Mouse (Mus musculus) cerebral cortex, adult 2 months (tissue): ENCODE results near the gene Trmt5.

ENCODE experiments used
- WGBS: fragments of 180-500 bp; shearing (Covaris S2); methylation state at CpG from one replicate; pipeline ENCODE4 v1.1.7; 2018; 5-methylcytosine and 5-hydroxymethylcytosine counted together

The Trmt5 gene

DNA sequence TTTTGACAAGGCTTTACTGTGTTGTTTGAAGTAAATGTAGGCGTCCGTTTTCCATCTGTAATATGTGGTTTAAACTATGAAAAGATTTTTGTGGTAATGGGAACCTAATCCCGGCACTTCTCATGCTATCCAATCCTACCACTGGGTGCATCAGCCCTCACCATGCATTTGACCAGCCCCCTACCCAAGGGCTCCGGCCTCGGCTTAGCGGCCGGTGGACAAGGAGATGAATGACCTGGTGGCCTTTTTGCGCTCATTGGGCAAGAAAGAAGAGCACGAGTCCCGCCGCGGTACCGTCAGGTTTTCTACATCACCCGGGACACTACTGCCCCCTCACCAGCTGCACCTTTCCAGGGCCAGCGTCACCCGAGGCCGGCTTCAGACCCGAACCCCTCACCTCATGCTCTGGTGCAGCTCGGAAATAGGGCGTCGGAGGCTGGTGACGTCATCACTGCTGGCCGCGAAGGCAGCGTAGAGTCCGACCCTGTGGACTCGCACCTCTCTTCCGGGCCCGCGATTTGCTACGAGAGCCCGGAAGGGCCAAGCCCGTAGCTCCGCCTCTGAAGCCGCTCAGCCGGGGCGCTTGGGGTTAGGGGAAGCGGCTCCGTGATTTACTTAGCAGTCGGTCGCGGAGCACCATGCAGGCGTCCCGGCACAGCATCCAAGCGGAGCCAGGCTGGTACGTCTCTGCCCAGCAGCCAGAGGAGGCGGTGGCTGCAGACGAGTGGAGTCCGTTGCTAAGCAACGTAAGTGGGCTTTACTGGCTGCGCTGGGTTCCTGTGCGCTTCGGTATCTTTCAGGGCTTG is at the start of gene Trmt5, which contains the start of gene Slc38a6:
TSS of gene Trmt5 (minus strand) at position 424 of the 806 bp plus-strand sequence.
TSS of gene Slc38a6 (plus strand) at position 493 of the 806 bp plus-strand sequence.
- WGBS: under 1% methylated on average over 53 of the region's 53 CpGs

GRCm38 (mm10) chr12:73334051-73334551 is 47.6 kb upstream of the Trmt5 start:
- WGBS: 62% methylated on average over 8 of the region's 8 CpGs

- WGBS: 91% methylated on average over 4 of the region's 4 CpGs
Measured at GRCm38 (mm10) chr12:73332701-73333100, 46.2 kb upstream of the Trmt5 start.

- 82% methylated on average over 7 of the region's 7 CpGs for WGBS
Measured at GRCm38 (mm10) chr12:73330236-73330635, 43.7 kb upstream of the Trmt5 start.

- 84% methylated on average over 4 of the region's 4 CpGs for WGBS
Measured at GRCm38 (mm10) chr12:73328448-73329167, 42.1 kb upstream of the Trmt5 start.

DNA sequence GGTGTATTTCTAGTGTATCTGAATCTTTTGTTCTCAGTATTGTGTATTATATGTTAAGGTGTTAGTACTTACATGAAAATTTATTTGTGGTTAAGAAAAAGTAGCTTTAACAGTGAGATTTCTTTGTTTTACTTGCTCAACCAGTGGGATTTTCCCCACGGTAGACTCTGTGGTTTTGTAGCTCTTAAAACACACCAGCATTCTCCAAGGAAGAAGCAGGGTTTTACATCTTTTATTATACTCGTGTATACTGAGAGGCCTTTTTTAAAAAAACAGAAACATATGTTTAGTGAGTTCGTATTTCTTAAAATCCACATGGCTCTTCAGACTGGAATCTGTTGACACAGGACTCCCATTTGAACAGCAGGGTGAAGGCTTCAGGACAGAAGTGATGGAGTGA is 40.9 kb upstream of the Trmt5 start:
- WGBS: 83% methylated on average over 3 of the region's 3 CpGs

DNA sequence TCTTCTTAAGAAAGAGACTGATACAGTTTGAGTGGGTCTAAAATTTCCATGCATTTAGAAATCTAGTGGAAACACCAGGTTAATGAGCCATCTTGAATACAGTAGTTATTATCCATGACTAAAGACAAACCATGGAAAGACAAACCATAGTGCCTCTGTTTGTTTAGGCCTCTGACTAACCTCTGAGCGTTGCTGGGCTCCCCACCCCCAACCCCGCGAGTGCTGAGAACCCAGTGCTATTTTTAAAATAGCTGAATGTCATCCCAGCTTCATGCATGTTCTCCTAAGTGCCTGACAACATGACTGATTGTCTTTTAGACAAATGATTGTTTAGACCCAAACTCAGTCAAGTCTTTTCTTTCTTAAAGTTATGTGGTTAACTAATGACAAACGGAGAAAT is 39.1 kb upstream of the Trmt5 start:
- 47% methylated on average over 4 of the region's 4 CpGs for WGBS

DNA sequence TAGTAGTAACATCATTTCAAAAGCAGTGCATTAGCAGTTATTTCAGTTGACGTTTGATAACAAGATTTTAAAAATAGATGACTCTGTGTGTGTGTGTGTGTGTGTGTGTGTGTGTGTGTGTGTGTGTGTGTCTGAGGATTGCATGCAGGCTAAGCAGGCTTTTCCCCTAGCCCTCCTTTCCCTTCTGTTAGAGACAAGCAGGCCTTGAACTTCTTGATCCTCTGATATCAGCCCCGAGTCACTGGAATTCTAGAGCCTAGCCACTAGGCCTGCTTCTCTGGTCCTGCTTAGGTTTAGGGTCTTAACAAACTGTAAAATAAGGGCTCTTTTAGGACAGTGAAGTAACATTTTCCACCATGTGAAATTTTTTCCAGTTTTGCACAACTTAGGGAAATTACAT is 38.7 kb upstream of the Trmt5 start:
- 75% methylated on average over 2 of the region's 2 CpGs for WGBS

- WGBS: 92% methylated on average over 1 of the region's 1 CpGs
Measured at GRCm38 (mm10) chr12:73324742-73325141, 38.2 kb upstream of the Trmt5 start.

GRCm38 (mm10) chr12:73324180-73324586 is 37.7 kb upstream of the Trmt5 start:
- 63% methylated on average over 8 of the region's 8 CpGs for WGBS

GRCm38 (mm10) chr12:73317706-73318686 is 31.5 kb upstream of the Trmt5 start:
- 85% methylated on average over 7 of the region's 7 CpGs for WGBS

DNA sequence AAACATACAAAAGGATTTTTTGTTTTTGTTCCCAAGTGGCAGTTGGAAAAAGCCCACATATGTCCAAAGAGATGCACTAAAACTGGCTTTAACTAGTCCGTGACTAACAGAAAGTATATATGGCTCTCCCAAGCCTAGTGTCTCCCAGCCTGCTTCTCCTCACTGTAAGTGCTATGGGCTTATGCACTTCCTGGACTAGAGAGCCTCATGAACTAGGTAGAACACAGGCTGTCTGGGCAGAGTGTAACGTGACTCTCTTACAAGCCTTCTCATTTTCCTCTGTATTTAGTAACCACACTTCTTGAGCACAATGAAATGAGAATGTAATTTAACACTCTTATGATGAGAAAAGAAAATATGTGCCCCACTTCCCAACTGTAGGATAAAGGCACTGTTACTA is 22.2 kb upstream of the Trmt5 start:
- 67% methylated on average over 2 of the region's 2 CpGs for WGBS

GRCm38 (mm10) chr12:73307750-73308149 is 21.2 kb upstream of the Trmt5 start:
- 84% methylated on average over 4 of the region's 4 CpGs for WGBS

DNA sequence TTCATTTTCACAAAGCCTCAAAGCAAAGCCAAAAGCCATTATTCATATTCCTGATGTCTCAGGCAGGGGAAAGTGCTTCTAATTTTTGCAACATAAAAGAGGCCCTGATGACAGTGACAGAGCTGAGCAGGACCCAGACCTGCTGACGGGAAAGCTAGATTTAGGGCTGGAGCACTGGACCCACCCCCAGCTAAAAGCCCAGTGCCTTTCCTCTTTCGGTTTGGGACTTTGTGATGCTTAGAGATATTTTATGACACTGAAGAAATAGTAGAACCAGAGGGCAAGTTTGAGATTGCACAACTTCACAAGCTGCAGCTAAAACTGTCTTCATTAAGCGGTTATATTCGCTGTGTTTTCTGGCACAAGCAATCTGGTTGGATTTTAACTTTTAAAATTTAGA is 18.1 kb upstream of the Trmt5 start:
- WGBS: 87% methylated on average over 4 of the region's 4 CpGs

DNA sequence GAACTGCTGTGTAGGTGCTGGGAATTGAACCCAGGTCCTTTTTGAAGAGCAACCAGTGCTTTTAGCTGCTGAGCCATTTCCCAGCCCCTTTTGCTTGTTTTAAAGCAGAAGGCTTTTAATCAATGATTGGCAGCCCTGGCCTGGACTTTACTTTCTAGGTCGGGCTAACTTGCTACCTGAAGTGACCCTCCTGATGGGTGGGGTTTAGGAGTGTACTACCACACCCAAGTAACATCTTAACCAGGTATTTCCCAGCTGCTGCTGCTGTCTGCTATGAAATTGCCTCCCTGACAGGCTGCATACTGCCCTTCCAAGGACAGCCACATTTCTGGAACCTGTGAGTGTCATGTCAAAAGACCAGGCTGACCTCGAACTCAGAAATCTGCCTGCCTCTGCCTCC is 14.0 kb upstream of the Trmt5 start:
- WGBS: 92% methylated on average over 2 of the region's 2 CpGs

DNA sequence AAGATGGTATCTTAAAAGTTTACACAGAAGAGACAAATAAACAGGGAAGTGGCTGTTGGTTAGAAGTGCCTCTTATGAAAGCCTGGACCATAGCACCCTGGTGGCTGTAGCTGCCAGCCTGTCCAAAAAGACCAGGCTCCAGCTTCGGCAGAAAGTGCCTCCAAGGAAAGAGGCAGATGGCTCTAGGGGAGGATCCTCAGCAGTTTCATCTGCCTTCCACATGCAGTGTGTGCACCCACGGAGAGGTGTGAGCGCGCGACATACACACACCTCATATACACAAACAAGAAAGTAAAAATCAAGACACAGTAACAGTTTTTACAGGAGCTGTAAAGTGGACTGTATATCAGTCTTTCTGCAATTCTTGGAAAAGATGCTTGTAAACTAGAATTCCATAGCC is 12.1 kb upstream of the Trmt5 start:
- WGBS: 71% methylated on average over 5 of the region's 5 CpGs

DNA sequence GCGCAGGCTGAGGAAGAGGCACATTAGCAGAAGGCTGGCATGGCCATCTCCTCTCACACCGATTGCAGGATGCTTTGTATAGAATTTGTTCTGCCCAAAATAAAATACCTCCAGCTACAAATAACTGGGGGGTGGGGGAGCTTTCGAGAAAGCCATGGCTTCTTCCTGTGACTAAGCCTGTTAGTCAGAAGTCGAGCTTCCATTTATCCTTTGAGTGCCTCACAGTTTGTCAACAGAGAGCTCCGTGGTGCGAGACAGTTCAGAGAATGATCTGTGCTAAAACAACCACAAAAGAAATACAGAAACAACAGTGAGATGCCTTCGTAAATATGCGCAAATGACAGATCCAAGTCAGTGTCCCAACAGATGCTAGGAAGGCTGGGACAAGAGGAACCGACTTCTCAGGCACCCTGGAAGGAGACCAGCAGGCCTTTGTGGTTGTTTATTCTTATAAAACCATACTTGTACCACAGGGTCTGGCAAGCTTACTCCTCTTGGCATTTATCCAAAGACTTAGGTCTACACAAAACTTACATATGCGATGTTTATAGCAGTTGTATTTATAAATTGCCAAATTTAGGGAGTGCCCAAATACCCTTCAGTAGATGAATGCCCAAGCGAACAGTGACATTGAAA is 9.1 kb upstream of the Trmt5 start:
- 70% methylated on average over 11 of the region's 11 CpGs for WGBS

DNA sequence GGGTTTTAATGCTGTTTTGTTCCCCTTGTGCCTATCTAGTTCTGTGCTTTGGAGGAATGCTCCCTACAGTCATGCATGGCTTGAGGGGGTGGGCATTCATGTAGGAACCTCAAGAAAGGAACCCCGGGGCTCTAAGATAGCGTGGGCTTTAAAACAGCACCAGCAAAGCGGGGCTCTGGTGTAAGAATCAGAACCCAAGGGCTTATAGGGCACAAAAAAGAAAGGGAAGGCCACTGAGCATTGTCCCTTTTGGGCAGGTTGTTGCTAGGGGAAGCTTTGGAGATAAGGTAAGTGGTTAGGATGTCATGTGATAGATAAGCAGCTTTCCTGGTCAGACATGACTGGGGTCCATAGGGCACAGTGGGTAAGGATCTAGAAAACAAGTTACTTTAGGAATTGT is 2.1 kb upstream of the Trmt5 start:
- WGBS: 97% methylated on average over 3 of the region's 3 CpGs

- WGBS: 65% methylated on average over 8 of the region's 8 CpGs
Measured at GRCm38 (mm10) chr12:73287609-73288008, 1.1 kb upstream of the Trmt5 start.

DNA sequence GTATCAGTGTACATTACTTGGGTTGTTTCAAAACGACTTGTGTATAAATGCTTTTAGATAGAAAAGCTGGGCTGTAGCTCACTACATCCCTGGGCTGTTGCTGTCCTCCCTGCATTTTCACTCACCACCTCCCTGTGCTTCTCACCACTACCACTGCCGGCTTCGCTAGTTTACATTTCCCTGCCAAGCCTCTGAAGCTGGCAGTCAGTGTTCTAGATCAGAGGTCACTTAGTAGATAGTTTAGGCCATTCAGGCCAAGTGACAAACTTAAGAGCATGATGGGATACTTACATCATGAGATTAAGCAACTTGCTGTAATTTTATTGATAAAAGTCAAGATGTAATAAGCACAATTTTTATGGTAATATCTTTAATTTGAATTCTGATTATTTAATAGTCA is 11.6 kb downstream of the Trmt5 start:
- WGBS: 95% methylated on average over 3 of the region's 3 CpGs

GRCm38 (mm10) chr12:73269933-73270332 is 16.6 kb downstream of the Trmt5 start:
- WGBS: 80% methylated on average over 4 of the region's 4 CpGs
